Mouse (Mus musculus) megakaryocyte-erythroid progenitor cell, adult 5-6 weeks (primary cell): ENCODE data around the gene Dalrd3. TPM values are rescaled to one million over a fixed set of nuclear protein-coding genes. Genes with fewer than 3 reads are reported as not detected.
"Not testable (repeated sequence)": the region's sequence is repeated elsewhere in the genome, so short reads cannot be mapped to it uniquely, and the experiment has no call there.

Experiments used
- ATAC-seq: replicated peaks from 2 replicates; pipeline ENCODE4 v1.8.0; 2016; ENCODE audit warnings: mild to moderate bottlenecking, inconsistent platforms; ENCODE audit not compliant: severe bottlenecking, poor library complexity, low FRiP score, low TSS enrichment
- total RNA-seq, 2 experiments: library from RNA; stranded (forward) in 1 of 2; stranded (reverse) in 1 of 2; fragments of 200-1000, 215-1000 nt in 1 of 2; fragments of >200 nt in 1 of 2; fragmentation: Nextera tagmentation in 1 of 2; gene quantifications; 2 replicates each; pipeline ENCODE4 v1.2.3; 2014 to 2017

Dalrd3 gene
- total RNA-seq, 2 experiments from 2014 or later: 61.0 to 182 TPM

DNA sequence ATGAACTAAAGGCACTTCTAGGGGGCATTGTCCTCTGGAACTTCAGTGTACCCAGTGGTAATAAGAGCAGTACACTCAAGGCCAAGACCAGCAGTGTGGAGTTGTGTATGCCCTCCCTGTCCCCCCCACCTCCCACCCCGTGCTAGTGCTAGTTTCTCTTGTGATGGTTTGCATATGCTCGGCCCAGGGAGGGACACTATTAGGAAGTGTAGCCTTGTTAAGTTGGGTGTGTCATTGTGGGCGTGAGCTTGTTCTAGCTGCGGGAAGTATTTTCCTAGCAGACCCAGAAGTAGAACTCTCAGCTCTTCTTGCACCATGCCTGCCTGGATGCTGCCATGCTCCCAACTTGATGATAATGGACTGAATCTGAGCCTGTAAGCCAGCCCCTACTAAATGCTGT is 32.3 kb downstream of the Dalrd3 start:
- ATAC-seq: no peak

- ATAC-seq: not testable (repeated sequence)
Observed at GRCm38 (mm10) chr9:108607929-108608328, 38.2 kb downstream of the Dalrd3 start.

DNA sequence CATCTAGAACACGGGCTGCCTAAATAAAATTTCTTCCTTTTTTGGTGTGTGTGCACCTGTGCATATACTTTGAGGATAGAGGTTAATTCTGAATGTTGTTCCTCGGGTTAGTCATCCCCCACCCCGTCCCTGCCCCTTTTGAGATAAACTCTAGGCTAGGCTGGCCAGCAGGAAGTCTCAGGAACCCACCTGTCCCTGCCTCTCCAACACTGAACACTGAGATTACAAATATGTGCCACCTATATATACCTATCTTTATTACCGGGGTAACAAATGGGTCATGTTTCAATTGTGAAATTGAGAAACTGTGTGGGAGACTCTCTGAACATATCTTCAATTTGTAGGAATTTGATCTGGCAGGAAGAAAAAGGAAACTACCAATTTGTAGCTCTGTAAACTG is 39.2 kb downstream of the Dalrd3 start:
- ATAC-seq: no peak

GRCm38 (mm10) chr9:108611488-108611887 is 41.8 kb downstream of the Dalrd3 start:
- ATAC-seq: no peak

DNA sequence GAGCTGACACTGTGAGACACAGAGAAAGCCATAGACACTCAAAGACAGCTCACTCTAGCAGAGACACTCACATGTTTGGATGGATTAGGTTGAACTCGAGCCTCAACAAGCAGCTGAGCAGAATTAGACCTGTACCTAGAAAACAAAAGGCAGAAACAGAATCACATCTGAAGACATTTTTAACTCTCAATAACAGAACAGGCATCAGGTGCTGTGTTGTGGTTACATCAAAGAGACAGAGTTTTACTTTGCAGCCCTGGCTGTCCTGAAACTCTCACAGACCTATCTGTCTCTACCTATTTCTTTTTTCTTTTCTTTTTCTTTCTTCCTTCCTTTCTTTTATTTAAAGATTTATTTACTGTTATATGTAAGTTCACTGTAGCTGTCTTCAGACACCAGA is 47.6 kb downstream of the Dalrd3 start:
- ATAC-seq: no peak

Other genes starting within 250 kb of the Dalrd3 start
- 1,807 and 1,840 TPM in 2 replicates for gene Gpx1, start 231.0 kb upstream of the Dalrd3 start, total RNA-seq (2014; fragmentation: Nextera tagmentation)
- 887 and 925 TPM in 2 replicates for gene Gpx1, start 231.0 kb upstream of the Dalrd3 start, total RNA-seq (2017)
- gene Usp4, start 222.0 kb upstream of the Dalrd3 start, total RNA-seq (2014; fragmentation: Nextera tagmentation): 131 and 136 TPM in 2 replicates
- 62.4 and 84.2 TPM in 2 replicates for gene Usp4, start 222.0 kb upstream of the Dalrd3 start, total RNA-seq (2017)
- 0.52 and 1.7 TPM in 2 replicates for gene 1700102P08Rik, start 177.1 kb upstream of the Dalrd3 start, total RNA-seq (2014; fragmentation: Nextera tagmentation)
- gene 1700102P08Rik, start 177.1 kb upstream of the Dalrd3 start, total RNA-seq (2017): 4.3 TPM in 1 of 2 replicates, not detected in the other
- gene Ccdc36, start 141.4 kb upstream of the Dalrd3 start, total RNA-seq (2014; fragmentation: Nextera tagmentation): not detected in 2 replicates
- not detected in 2 replicates for gene Ccdc36, start 141.4 kb upstream of the Dalrd3 start, total RNA-seq (2017)
- not detected in 2 replicates for gene BC048562, start 133.4 kb upstream of the Dalrd3 start, total RNA-seq (2014; fragmentation: Nextera tagmentation)
- not detected in 2 replicates for gene BC048562, start 133.4 kb upstream of the Dalrd3 start, total RNA-seq (2017)
- 19.6 and 42.3 TPM in 2 replicates for gene Ccdc71, start 109.4 kb upstream of the Dalrd3 start, total RNA-seq (2014; fragmentation: Nextera tagmentation)
- gene Ccdc71, start 109.4 kb upstream of the Dalrd3 start, total RNA-seq (2017): 13.2 and 13.6 TPM in 2 replicates
- 8.0 and 29.6 TPM in 2 replicates for gene Klhdc8b, start 108.3 kb upstream of the Dalrd3 start, total RNA-seq (2014; fragmentation: Nextera tagmentation)
- gene Klhdc8b, start 108.3 kb upstream of the Dalrd3 start, total RNA-seq (2017): 6.2 and 21.7 TPM in 2 replicates
- not detected in 2 replicates for gene Lamb2, start 90.2 kb upstream of the Dalrd3 start, total RNA-seq (2014; fragmentation: Nextera tagmentation)
- 0.66 TPM in 1 of 2 replicates, not detected in the other for gene Lamb2, start 90.2 kb upstream of the Dalrd3 start, total RNA-seq (2017)
- gene Usp19, start 79.3 kb upstream of the Dalrd3 start, total RNA-seq (2014; fragmentation: Nextera tagmentation): 127 and 134 TPM in 2 replicates
- 37.8 and 51.0 TPM in 2 replicates for gene Usp19, start 79.3 kb upstream of the Dalrd3 start, total RNA-seq (2017)
- gene Qars, start 62.2 kb upstream of the Dalrd3 start, total RNA-seq (2014; fragmentation: Nextera tagmentation): 356 and 390 TPM in 2 replicates
- 235 and 321 TPM in 2 replicates for gene Qars, start 62.2 kb upstream of the Dalrd3 start, total RNA-seq (2017)
- 115 and 171 TPM in 2 replicates for gene Qrich1, start 53.1 kb upstream of the Dalrd3 start, total RNA-seq (2014; fragmentation: Nextera tagmentation)
- 146 and 150 TPM in 2 replicates for gene Qrich1, start 53.1 kb upstream of the Dalrd3 start, total RNA-seq (2017)
- 430 and 507 TPM in 2 replicates for gene Impdh2, start 9.6 kb upstream of the Dalrd3 start, total RNA-seq (2014; fragmentation: Nextera tagmentation)
- gene Impdh2, start 9.6 kb upstream of the Dalrd3 start, total RNA-seq (2017): 413 and 539 TPM in 2 replicates
- 21.9 and 31.1 TPM in 2 replicates for gene Ndufaf3, start 2.5 kb upstream of the Dalrd3 start, total RNA-seq (2014; fragmentation: Nextera tagmentation)
- 14.1 and 28.7 TPM in 2 replicates for gene Ndufaf3, start 2.5 kb upstream of the Dalrd3 start, total RNA-seq (2017)
- 33.2 and 34.7 TPM in 2 replicates for gene Wdr6, start 8.9 kb downstream of the Dalrd3 start, total RNA-seq (2014; fragmentation: Nextera tagmentation)
- gene Wdr6, start 8.9 kb downstream of the Dalrd3 start, total RNA-seq (2017): 25.8 and 26.8 TPM in 2 replicates
- 2.6 and 3.2 TPM in 2 replicates for gene P4htm, start 27.8 kb downstream of the Dalrd3 start, total RNA-seq (2014; fragmentation: Nextera tagmentation)
- 1.5 TPM in 1 of 2 replicates, not detected in the other for gene P4htm, start 27.8 kb downstream of the Dalrd3 start, total RNA-seq (2017)
- 38.8 and 59.3 TPM in 2 replicates for gene Arih2, start 79.5 kb downstream of the Dalrd3 start, total RNA-seq (2014; fragmentation: Nextera tagmentation)
- gene Arih2, start 79.5 kb downstream of the Dalrd3 start, total RNA-seq (2017): 61.5 and 65.1 TPM in 2 replicates
- gene Slc25a20, start 92.2 kb downstream of the Dalrd3 start, total RNA-seq (2014; fragmentation: Nextera tagmentation): 15.2 and 16.4 TPM in 2 replicates
- 23.4 and 29.7 TPM in 2 replicates for gene Slc25a20, start 92.2 kb downstream of the Dalrd3 start, total RNA-seq (2017)
- 15.7 and 19.3 TPM in 2 replicates for gene Prkar2a, start 119.4 kb downstream of the Dalrd3 start, total RNA-seq (2014; fragmentation: Nextera tagmentation)
- gene Prkar2a, start 119.4 kb downstream of the Dalrd3 start, total RNA-seq (2017): 15.8 and 26.9 TPM in 2 replicates
- gene Ip6k2, start 213.9 kb downstream of the Dalrd3 start, total RNA-seq (2014; fragmentation: Nextera tagmentation): 29.8 and 36.7 TPM in 2 replicates
- gene Ip6k2, start 213.9 kb downstream of the Dalrd3 start, total RNA-seq (2017): 31.3 and 48.7 TPM in 2 replicates
- gene Nckipsd, start 238.5 kb downstream of the Dalrd3 start, total RNA-seq (2014; fragmentation: Nextera tagmentation): 8.6 and 12.2 TPM in 2 replicates
- gene Nckipsd, start 238.5 kb downstream of the Dalrd3 start, total RNA-seq (2017): 1.0 and 2.3 TPM in 2 replicates